8 mouse cellular contexts compared by ENCODE assay signal in genomic region chr3:96557694-96558093, GRCm38 (mm10). TPM values are rescaled to one million over a fixed set of nuclear protein-coding genes. Genes with fewer than 3 reads are reported as not detected.
DNase-seq lines count a peak whose midpoint lies in the region; ATAC-seq and TF ChIP-seq lines count a peak whose summit lies in the region.

Gene Txnip, plus strand, starts transcription at chr3:96557957.

- intact Hi-C loops in gastrocnemius, adult 2 months (cut with DNase I) = loop anchor here (1.0 kb wide), 1 partner anchor 19 kb away; the partner anchor contains the start of gene Gm16253
- intact Hi-C loops in left cerebral cortex, adult 2 months (cut with DNase I) = loop anchor here (2.0 kb wide), 1 partner anchor 19 kb away; the partner anchor contains the start of gene Gm16253

- peaks cover 15% of the 10 kb centered on the region for H3K36me3 ChIP-seq in hindbrain, postnatal 0 days (ENCODE audit: insufficient read depth, low read length)

- under 1% methylated on average over 26 of the region's 26 CpGs for WGBS in hindbrain, postnatal 0 days

- H3K4me2 ChIP-seq in hindbrain, postnatal 0 days (ENCODE audit: low read depth, low read length) = peak within 1 kb of the TSS; percentile 85

- H3K9me3 ChIP-seq in hindbrain, postnatal 0 days (ENCODE audit: low read length) = no peaks in the 10 kb centered on the region

- peak; percentile 40 for TF ChIP-seq CTCF in gastrocnemius, adult 2 months (IDR thresholded peaks at IDR 0.05)
- TF ChIP-seq CTCF in hindbrain, postnatal 0 days (IDR thresholded peaks at IDR 0.05; ENCODE audit: low read depth) = peak; percentile 79
- peak; percentile 63 for TF ChIP-seq CTCF in left cerebral cortex, adult 2 months (IDR thresholded peaks at IDR 0.05)

- peak; percentile 88 for ATAC-seq in common myeloid progenitor, adult 5-6 weeks (replicated peaks; ENCODE audit: low read depth, poor library complexity, severe bottlenecking)
- peak; percentile 98 for ATAC-seq in hindbrain, postnatal 0 days
- ATAC-seq in megakaryocyte, adult 5-6 weeks (ENCODE audit: poor library complexity, severe bottlenecking) = peak; percentile 89

- peak within 1 kb of the TSS; percentile 90 for H3K9ac ChIP-seq in hindbrain, postnatal 0 days (replicated peaks; ENCODE audit: low read length)

- DNase-seq in ZHBTc4 (ENCODE audit: low read depth, low spot score) = peak; percentile 100
- peak; percentile 100 for DNase-seq in gastrocnemius, adult 2 months
- peak; percentile 100 for DNase-seq in hindbrain, postnatal 0 days (ENCODE audit: low spot score)
- peak; percentile 91 to 93 for DNase-seq in left cerebral cortex, adult 2 months (ENCODE audit: extremely low spot score in 1 of 2, low spot score in 2 of 2)
- peak; percentile 95 for DNase-seq in right cerebral cortex, adult 2 months (ENCODE audit: low spot score in 2 of 2)
- DNase-seq in urinary bladder, postnatal 14 days (ENCODE audit: low spot score) = peak; percentile 100

- no peaks in the 10 kb centered on the region for H3K27me3 ChIP-seq in hindbrain, postnatal 0 days (ENCODE audit: insufficient read depth, low read length)

- peak within 1 kb of the TSS; percentile 99 for H3K27ac ChIP-seq in gastrocnemius, adult 2 months
- H3K27ac ChIP-seq in hindbrain, postnatal 0 days = peak within 1 kb of the TSS; percentile 93
- H3K27ac ChIP-seq in left cerebral cortex, adult 2 months = peak within 1 kb of the TSS; percentile 77

- H3K4me1 ChIP-seq in hindbrain, postnatal 0 days (ENCODE audit: insufficient read depth, low read length) = peaks cover 21% of the 10 kb centered on the region

- peak within 1 kb of the TSS; percentile 91 for H3K4me3 ChIP-seq in gastrocnemius, adult 2 months
- peak within 1 kb of the TSS; percentile 73 for H3K4me3 ChIP-seq in hindbrain, postnatal 0 days (ENCODE audit: low read length)
- H3K4me3 ChIP-seq in left cerebral cortex, adult 2 months = peak within 1 kb of the TSS; percentile 51

RNA-seq across cellular contexts. Expression of gene Txnip, which starts in this region (rescaled TPM):
- 163 and 170 TPM in 2 replicates for total RNA-seq in common myeloid progenitor, adult 5-6 weeks (2017)
- total RNA-seq in gastrocnemius, adult 2 months (2021) = 100 to 1,000 TPM; 541 to 557 TPM
- total RNA-seq in hindbrain, postnatal 0 days (2014; rRNA removed) = 192 and 222 TPM in 2 replicates
- 133 and 148 TPM in 2 replicates for polyA plus RNA-seq in hindbrain, postnatal 0 days (2015; fragmentation: Nextera tagmentation; extraction: Ambion mirVana)
- 10 to 100 TPM; 22.4 to 28.2 TPM for total RNA-seq in left cerebral cortex, adult 2 months (2021)
- 411 and 437 TPM in 2 replicates for total RNA-seq in megakaryocyte, adult 5-6 weeks (2015)
- 356 and 357 TPM in 2 replicates for total RNA-seq in megakaryocyte, adult 5-6 weeks (2017)

Comparison
In these comparisons a context has a peak if more than half of its experiments do, and no peak if none do; other contexts are left out.
1. Peak in every context shown above with its lines: DNase-seq, ATAC-seq, H3K4me3 ChIP-seq and H3K27ac ChIP-seq.